Mouse (Mus musculus) liver, postnatal 0 days (tissue): ENCODE measurements around the gene Gm37240.

Experiments used
- CTCF ChIP-seq: sonication (generic); IDR thresholded peaks from 2 replicates; pipeline ENCODE4 v1.5.1; 2016; ENCODE audit warnings: antibody characterized with exemption, low read depth
- EP300 ChIP-seq: IDR thresholded peaks from 2 replicates; pipeline ENCODE4 v1.6.1; 2016; ENCODE audit warnings: antibody characterized with exemption, low read depth, mild to moderate bottlenecking

GRCm38 (mm10) chr3:85812010-85812409 is 75.3 kb downstream of the Gm37240 start:
- no peak for TF ChIP-seq CTCF
- TF ChIP-seq EP300, result no peak
